Mouse (Mus musculus) embryonic facial prominence, embryonic 12.5 days (tissue): ENCODE measurements around the gene Sh3bgrl. TPM values are rescaled to one million over a fixed set of nuclear protein-coding genes. Genes with fewer than 3 reads are reported as not detected.

Experiments
- ATAC-seq: fragments of 200-750 bp; cut with Nextera tagmentation; 2 replicates; pipeline ENCODE4 v1.8.0; 2017; ENCODE audit not compliant: insufficient number of reproducible peaks, insufficient read depth, low FRiP score, low TSS enrichment
- H3K27ac ChIP-seq: fragments of 300-500 bp; sonication (generic); 2 replicates; pipeline ENCODE4 v1.5.1; 2016; ENCODE audit warnings: mild to moderate bottlenecking
- H3K27me3 ChIP-seq: fragments of 300-500 bp; sonication (generic); 2 replicates; pipeline ENCODE4 v1.6.1; 2016; ENCODE audit warnings: mild to moderate bottlenecking, moderate library complexity
- H3K36me3 ChIP-seq: fragments of 300-500 bp; sonication (generic); 2 replicates; pipeline ENCODE4 v1.6.1; 2016; ENCODE audit warnings: mild to moderate bottlenecking
- H3K4me1 ChIP-seq: fragments of 300-500 bp; sonication (generic); 2 replicates; pipeline ENCODE4 v1.6.1; 2016
- H3K4me2 ChIP-seq: fragments of 300-500 bp; sonication (generic); replicated peaks from 2 replicates; pipeline ENCODE4 v1.6.1; 2016; ENCODE audit warnings: mild to moderate bottlenecking, moderate library complexity
- H3K4me3 ChIP-seq: fragments of 300-500 bp; sonication (generic); 2 replicates; pipeline ENCODE4 v1.5.1; 2016; ENCODE audit warnings: mild to moderate bottlenecking
- H3K9ac ChIP-seq: fragments of 300-500 bp; sonication (generic); 2 replicates; pipeline ENCODE4 v1.6.1; 2016; ENCODE audit warnings: mild to moderate bottlenecking, moderate library complexity
- H3K9me3 ChIP-seq: fragments of 300-500 bp; sonication (generic); 2 replicates; pipeline ENCODE4 v1.6.1; 2016; ENCODE audit warnings: mild to moderate bottlenecking, moderate library complexity
- WGBS: fragments of 180-500 bp; shearing (Covaris S2); methylation state at CpG from one replicate; pipeline ENCODE4 v1.1.7; 2016; 5-methylcytosine and 5-hydroxymethylcytosine counted together
- polyA plus RNA-seq: library from polyadenylated mRNA; unstranded; fragments of >200 nt; fragmentation: Nextera tagmentation; extraction: Ambion mirVana; gene quantifications from 2 replicates; pipeline ENCODE4 v1.2.1, GENCODE M21; 2016

The Sh3bgrl gene
- polyA plus RNA-seq, 1 experiment from 2014 or later: 193 TPM

DNA sequence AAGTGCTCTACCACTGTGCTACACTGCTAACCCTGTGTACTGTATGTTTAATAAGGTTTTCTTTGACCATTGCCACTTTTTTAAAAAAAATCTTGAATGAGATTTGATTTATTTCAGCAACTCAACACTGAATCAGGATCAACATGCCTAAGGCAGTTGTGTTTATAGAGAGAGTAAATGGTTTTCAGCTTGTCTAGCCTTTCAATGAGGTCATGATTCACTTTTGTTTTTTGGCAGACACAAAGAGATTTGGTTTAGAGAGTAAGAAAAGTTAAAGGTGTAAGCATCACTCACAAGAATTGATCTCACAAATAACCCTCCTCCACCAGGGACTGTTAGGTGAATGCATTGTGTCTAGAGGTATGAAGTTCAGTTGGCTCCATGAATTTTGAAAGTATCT lies 41.1 kb downstream of the Sh3bgrl start:
- no peaks in the 10 kb centered on the region for H3K36me3 ChIP-seq
- H3K4me2 ChIP-seq: no peak overlapping the region
- no peak overlapping the region for H3K9ac ChIP-seq
- no peaks in the 10 kb centered on the region for H3K4me1 ChIP-seq
- H3K4me3 ChIP-seq: no peak overlapping the region
- ATAC-seq: no peak
- H3K9me3 ChIP-seq: no peaks in the 10 kb centered on the region
- H3K27me3 ChIP-seq: no peaks in the 10 kb centered on the region
- no peak overlapping the region for H3K27ac ChIP-seq

DNA sequence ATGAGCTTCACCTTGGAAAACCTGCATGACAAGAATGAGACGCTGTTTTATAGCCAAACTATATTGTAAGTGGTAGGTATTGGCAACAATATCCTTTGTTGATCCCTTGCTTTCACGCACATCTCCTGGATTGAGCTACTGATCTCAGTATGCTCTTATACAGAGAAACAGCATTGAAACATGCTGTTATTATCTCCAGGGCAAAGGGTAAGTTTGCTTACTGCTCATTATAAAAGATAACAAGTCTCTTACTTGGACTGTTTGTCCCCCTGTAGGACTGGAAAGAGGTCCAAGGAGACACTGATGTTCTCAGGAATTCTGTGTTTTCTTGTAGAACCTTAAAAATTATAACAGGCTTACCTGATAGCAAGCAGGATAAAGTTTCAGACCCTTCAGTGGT lies 41.7 kb downstream of the Sh3bgrl start:
- Histone ChIP-seq H3K36me3 (no peaks in the 10 kb centered on the region), H3K4me2 (no peak overlapping the region), H3K4me1 (no peaks in the 10 kb centered on the region), H3K9me3 (no peaks in the 10 kb centered on the region), H3K4me3 (no peak overlapping the region), H3K27ac (no peak overlapping the region), H3K27me3 (no peaks in the 10 kb centered on the region), H3K9ac (no peak overlapping the region)
- ATAC-seq: no peak
- 80% methylated on average over 2 of the region's 2 CpGs for WGBS

DNA sequence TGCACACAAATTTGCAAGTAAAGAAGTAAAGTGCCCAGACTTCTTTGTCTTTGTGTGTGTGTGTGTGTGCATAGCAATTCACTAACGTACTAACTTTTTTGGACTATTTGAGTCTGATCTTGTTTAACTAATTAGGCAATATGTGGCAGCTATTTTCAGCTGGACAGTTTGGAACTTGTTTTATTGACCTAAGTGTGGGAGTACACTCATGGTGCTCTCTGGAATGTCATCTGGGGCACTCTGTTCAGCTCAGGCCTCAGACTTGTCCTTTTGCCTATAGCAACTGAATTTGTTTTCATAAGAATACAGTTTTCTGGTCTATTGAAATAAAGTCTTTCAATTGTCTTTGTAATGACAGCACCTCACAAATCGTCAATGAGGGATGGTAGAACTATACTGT lies 42.1 kb downstream of the Sh3bgrl start:
- Histone ChIP-seq H3K9ac (no peak overlapping the region), H3K9me3 (no peaks in the 10 kb centered on the region), H3K27ac (no peak overlapping the region), H3K4me3 (no peak overlapping the region), H3K4me2 (no peak overlapping the region), H3K27me3 (no peaks in the 10 kb centered on the region), H3K4me1 (no peaks in the 10 kb centered on the region), H3K36me3 (no peaks in the 10 kb centered on the region)
- WGBS: 73% methylated on average over 2 of the region's 2 CpGs
- no peak for ATAC-seq

DNA sequence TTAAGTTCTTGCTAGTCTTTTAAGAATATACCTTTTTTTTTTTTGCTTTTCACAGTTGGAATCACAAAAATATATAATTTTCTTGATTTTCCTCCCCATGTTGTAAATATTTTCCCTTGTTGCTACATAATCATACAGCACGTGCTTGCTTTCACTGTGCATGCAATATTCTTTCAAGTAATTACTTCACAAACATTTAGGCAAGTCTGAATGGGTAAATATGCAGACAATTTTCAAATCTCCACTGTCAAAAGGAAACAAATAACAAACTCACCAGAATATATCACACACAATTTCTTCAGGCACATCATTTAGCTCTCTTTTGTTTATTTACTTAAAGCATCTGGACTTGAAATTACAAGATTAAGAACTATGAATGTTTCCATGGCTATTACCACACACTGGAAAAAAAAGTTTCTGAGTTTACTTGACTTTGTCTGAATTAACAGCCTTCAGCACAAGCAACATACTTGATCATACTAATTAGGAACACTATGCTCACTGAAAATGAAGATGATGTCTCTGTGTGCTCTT lies 46.2 kb downstream of the Sh3bgrl start:
- ATAC-seq: no peak
- Histone ChIP-seq H3K4me2 (no peak overlapping the region), H3K9me3 (no peaks in the 10 kb centered on the region)

DNA sequence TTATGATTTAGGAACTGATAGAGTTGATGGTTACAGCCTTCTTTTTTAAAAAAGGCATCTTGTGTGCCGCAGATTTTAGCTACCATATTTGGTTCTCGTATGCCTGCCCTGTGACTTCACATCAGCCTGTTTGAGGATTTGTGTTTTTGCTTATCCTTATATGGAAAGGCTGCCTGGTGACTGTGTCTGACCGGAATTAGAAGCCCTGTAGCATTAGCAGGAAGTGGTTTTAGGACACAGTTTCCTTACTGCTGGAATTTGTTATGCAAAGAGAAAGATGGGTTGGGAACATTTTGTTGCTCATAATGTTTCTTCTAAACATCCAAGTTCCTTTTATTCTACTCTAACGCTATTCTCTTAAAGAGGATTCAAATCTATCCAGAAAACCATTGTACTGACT lies 47.1 kb downstream of the Sh3bgrl start:
- no peaks in the 10 kb centered on the region for H3K36me3 ChIP-seq
- no peak for ATAC-seq

More for the DNA sequence above, 46.2 kb downstream of the Sh3bgrl start:
- H3K4me3 ChIP-seq: no peak overlapping the region
- H3K27me3 ChIP-seq: no peaks in the 10 kb centered on the region
- no peaks in the 10 kb centered on the region for H3K4me1 ChIP-seq
- no peak overlapping the region for H3K27ac ChIP-seq
- H3K36me3 ChIP-seq: no peaks in the 10 kb centered on the region
- 64% methylated on average over 1 of the region's 1 CpGs for WGBS
- H3K9ac ChIP-seq: no peak overlapping the region

DNA sequence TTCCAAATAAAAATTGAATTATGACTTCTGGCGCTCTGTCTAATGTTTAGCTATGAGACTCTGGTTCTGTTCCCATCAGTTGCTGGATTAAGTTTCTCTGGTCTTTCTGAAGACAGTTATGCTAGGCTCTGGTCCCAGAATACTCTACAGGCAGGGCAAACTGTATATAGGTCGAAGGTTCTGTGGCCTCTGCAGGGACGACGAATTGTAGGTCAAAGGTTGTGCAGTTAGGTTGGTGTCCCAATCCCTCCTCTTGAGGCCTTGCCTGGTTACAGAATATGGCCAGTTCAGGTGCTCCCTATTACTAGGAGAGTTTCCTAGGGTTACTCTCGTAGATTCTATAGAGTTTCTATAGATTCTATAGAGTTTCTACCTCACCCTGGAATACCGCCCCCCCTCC lies 50.6 kb downstream of the Sh3bgrl start:
- no peak overlapping the region for H3K9ac ChIP-seq
- no peak for ATAC-seq
- no peak overlapping the region for H3K27ac ChIP-seq
- no peak overlapping the region for H3K4me2 ChIP-seq
- H3K9me3 ChIP-seq: no peaks in the 10 kb centered on the region
- no peaks in the 10 kb centered on the region for H3K4me1 ChIP-seq
- no peaks in the 10 kb centered on the region for H3K27me3 ChIP-seq
- WGBS: 77% methylated on average over 6 of the region's 6 CpGs
- H3K36me3 ChIP-seq: no peaks in the 10 kb centered on the region
- H3K4me3 ChIP-seq: no peak overlapping the region

More for the DNA sequence above, 47.1 kb downstream of the Sh3bgrl start:
- no peak overlapping the region for H3K4me3 ChIP-seq
- H3K4me2 ChIP-seq: no peak overlapping the region
- no peaks in the 10 kb centered on the region for H3K9me3 ChIP-seq
- no peak overlapping the region for H3K27ac ChIP-seq
- H3K27me3 ChIP-seq: no peaks in the 10 kb centered on the region
- H3K4me1 ChIP-seq: no peaks in the 10 kb centered on the region
- WGBS: 51% methylated on average over 4 of the region's 4 CpGs
- no peak overlapping the region for H3K9ac ChIP-seq

DNA sequence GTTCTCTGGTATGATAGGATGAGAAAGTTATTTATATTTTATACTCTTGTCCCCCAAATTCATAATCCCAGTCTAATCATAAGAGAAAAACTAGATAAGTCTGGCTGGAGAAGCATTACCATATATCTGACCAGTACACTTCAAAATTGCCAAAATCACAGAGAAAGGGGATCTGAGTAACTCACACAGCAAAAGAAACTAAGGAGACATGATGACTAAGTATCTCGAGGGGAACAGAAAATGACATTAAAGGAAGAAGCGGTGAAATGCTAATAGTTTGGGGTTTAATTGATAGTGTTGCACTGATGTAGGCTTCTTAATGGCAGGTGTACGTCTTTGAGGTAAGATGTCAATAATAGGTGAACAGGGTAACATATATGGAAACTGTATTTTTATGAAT lies 51.9 kb downstream of the Sh3bgrl start:
- Histone ChIP-seq H3K27me3 (no peaks in the 10 kb centered on the region), H3K27ac (no peak overlapping the region), H3K9ac (no peak overlapping the region), H3K4me2 (no peak overlapping the region), H3K36me3 (no peaks in the 10 kb centered on the region), H3K4me3 (no peak overlapping the region), H3K4me1 (no peaks in the 10 kb centered on the region), H3K9me3 (no peaks in the 10 kb centered on the region)
- 91% methylated on average over 3 of the region's 3 CpGs for WGBS
- ATAC-seq: no peak

DNA sequence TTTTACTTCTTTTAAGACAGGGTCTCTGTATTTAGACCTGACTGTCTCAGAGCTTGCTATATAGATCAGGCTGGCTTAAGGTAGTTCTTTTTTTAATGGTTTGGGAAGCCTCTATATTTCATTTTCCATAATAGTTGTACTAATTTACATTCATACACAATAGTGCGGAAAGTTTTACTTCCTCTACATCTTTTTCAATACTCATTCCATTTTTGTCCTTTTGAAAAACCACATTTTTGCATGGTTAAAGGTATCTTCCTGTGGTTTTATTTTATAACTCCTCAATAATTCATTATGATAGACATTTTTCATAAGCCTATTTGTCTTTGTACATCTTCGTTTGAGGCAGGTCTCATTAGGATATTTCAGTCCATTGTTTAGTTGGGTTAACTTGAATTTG lies 56.1 kb downstream of the Sh3bgrl start:
- no peaks in the 10 kb centered on the region for H3K27me3 ChIP-seq
- 85% methylated on average over 2 of the region's 2 CpGs for WGBS
- H3K36me3 ChIP-seq: no peaks in the 10 kb centered on the region
- ATAC-seq: no peak
- no peak overlapping the region for H3K27ac ChIP-seq
- H3K9me3 ChIP-seq: no peaks in the 10 kb centered on the region
- no peak overlapping the region for H3K4me2 ChIP-seq
- no peak overlapping the region for H3K4me3 ChIP-seq
- no peak overlapping the region for H3K9ac ChIP-seq
- H3K4me1 ChIP-seq: no peaks in the 10 kb centered on the region

DNA sequence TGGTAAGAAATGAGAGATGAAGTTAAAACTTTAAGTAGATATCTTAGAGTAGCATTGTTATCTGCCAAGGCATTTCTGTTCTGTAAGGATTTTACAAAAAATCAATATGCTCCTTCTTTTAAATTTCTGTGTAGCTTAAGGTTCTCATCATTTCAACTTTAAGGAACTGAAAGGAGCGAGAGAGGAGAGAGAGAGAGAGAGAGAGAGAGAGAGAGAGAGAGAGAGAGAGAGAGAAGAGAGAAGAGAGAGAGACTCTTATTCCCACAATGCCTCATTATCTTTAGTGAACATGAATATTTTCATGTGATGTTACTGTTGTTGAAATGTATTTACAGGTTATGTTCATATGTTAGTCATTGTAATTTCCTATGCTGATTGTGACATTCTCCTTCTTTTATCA lies 65.2 kb downstream of the Sh3bgrl start:
- Histone ChIP-seq H3K36me3 (no peaks in the 10 kb centered on the region), H3K4me2 (no peak overlapping the region), H3K4me3 (no peak overlapping the region), H3K27me3 (no peaks in the 10 kb centered on the region), H3K27ac (no peak overlapping the region), H3K9ac (no peak overlapping the region), H3K9me3 (no peaks in the 10 kb centered on the region), H3K4me1 (no peaks in the 10 kb centered on the region)
- no peak for ATAC-seq
- WGBS: 100% methylated on average over 1 of the region's 1 CpGs

DNA sequence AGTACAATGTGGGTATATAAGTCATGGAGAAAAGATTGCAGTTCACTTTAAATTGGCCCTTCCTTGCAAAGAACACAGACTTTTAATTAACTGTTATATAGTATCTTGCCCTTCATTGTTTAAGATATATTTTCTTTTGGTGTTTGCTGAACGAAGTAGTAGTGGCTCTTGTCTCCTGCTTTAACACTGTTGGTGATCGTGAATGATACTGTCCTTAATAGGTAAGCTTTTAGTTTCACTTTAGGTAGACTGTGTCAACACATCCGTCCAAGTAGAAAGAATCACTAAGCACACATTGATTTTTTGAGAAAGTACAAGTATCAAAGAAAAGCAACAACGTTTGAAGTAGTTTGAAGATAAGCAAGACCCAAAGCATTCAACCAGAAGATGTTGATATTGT lies 65.7 kb downstream of the Sh3bgrl start:
- H3K9ac ChIP-seq: no peak overlapping the region
- no peaks in the 10 kb centered on the region for H3K9me3 ChIP-seq
- H3K4me1 ChIP-seq: no peaks in the 10 kb centered on the region
- H3K27me3 ChIP-seq: no peaks in the 10 kb centered on the region
- H3K4me2 ChIP-seq: no peak overlapping the region
- H3K4me3 ChIP-seq: no peak overlapping the region
- no peak for ATAC-seq
- H3K36me3 ChIP-seq: no peaks in the 10 kb centered on the region
- no peak overlapping the region for H3K27ac ChIP-seq
- WGBS: 85% methylated on average over 4 of the region's 4 CpGs

DNA sequence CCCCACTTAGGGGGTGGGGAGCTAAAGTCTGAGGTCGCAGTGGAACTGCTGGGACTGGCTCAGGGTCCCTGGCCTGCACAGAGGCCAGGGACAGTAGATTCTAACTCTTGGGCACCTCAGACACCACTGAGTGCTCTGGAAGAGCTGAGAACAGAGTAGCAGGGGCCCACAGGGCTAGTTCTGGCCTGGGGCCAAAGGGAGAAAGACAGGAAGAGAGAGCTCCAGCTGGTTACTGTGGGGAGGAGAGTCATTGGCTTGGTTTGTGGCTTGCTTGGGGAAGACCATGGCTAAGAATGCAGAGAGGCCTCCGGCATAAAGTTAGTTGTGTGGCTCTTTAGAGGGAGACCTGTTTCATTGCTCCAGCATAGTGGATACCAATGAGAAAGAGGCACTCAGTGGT lies 79.9 kb downstream of the Sh3bgrl start:
- Histone ChIP-seq H3K9me3 (no peaks in the 10 kb centered on the region), H3K27ac (no peak overlapping the region), H3K4me1 (no peaks in the 10 kb centered on the region), H3K4me3 (no peak overlapping the region), H3K4me2 (no peak overlapping the region), H3K36me3 (no peaks in the 10 kb centered on the region), H3K27me3 (no peaks in the 10 kb centered on the region), H3K9ac (no peak overlapping the region)
- 67% methylated on average over 2 of the region's 2 CpGs for WGBS
- no peak for ATAC-seq

DNA sequence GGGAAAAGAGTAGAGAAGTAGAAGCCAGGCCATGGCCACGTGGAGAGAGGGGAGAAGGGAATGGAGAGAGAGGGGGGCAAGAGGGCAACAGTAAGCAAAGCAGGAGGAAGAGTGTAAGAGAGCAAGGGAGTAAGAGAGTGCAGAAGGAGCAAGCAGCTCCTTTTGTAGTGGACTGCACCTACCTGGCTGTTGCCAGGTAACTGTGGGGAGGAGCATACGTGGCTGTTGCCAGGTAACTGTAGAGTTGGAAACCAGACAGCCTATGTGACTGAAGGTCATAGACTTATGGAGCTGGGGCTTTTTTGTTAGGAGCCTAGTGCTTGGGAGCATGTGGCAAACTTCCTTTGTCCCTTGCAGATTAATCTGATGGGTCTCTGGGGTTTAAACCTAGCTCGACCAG lies 80.3 kb downstream of the Sh3bgrl start:
- no peak overlapping the region for H3K4me2 ChIP-seq
- no peaks in the 10 kb centered on the region for H3K9me3 ChIP-seq
- H3K27ac ChIP-seq: no peak overlapping the region
- no peaks in the 10 kb centered on the region for H3K4me1 ChIP-seq
- H3K4me3 ChIP-seq: no peak overlapping the region
- H3K36me3 ChIP-seq: no peaks in the 10 kb centered on the region
- no peak overlapping the region for H3K9ac ChIP-seq
- WGBS: 43% methylated on average over 3 of the region's 3 CpGs
- no peak for ATAC-seq
- no peaks in the 10 kb centered on the region for H3K27me3 ChIP-seq
